Mouse (Mus musculus) lung, embryonic 15.5 days (tissue): ENCODE results near the gene Vcl. TPM values are rescaled to one million over a fixed set of nuclear protein-coding genes. Genes with fewer than 3 reads are reported as not detected.

ENCODE experiments used
- ATAC-seq: fragments of 200-750 bp; cut with Nextera tagmentation; 2 replicates; pipeline ENCODE4 v1.8.0; 2017; ENCODE audit warnings: moderate number of reproducible peaks, borderline replicate concordance; ENCODE audit not compliant: low FRiP score, low TSS enrichment; ENCODE audit errors: extremely low read depth
- H3K27ac ChIP-seq: fragments of 300-500 bp; sonication (generic); 2 replicates; pipeline ENCODE4 v1.5.1; 2015; ENCODE audit warnings: moderate library complexity, mild to moderate bottlenecking, inconsistent platforms
- H3K27me3 ChIP-seq: fragments of 300-500 bp; sonication (generic); 2 replicates; pipeline ENCODE4 v1.6.1; 2015; ENCODE audit warnings: inconsistent platforms
- H3K36me3 ChIP-seq: fragments of 300-500 bp; sonication (generic); 2 replicates; pipeline ENCODE4 v1.6.1; 2015; ENCODE audit warnings: inconsistent platforms
- H3K4me1 ChIP-seq: fragments of 300-500 bp; sonication (generic); 2 replicates; pipeline ENCODE4 v1.6.1; 2015; ENCODE audit warnings: inconsistent platforms
- H3K4me2 ChIP-seq: fragments of 300-500 bp; sonication (generic); 2 replicates; pipeline ENCODE4 v1.6.1; 2015; ENCODE audit warnings: inconsistent platforms, mild to moderate bottlenecking, moderate library complexity
- H3K4me3 ChIP-seq: fragments of 300-500 bp; sonication (generic); 2 replicates; pipeline ENCODE4 v1.5.1; 2015; ENCODE audit warnings: mild to moderate bottlenecking, inconsistent platforms
- H3K9ac ChIP-seq: fragments of 300-500 bp; sonication (generic); 2 replicates; pipeline ENCODE4 v1.6.1; 2015; ENCODE audit warnings: inconsistent platforms
- H3K9me3 ChIP-seq: fragments of 300-500 bp; sonication (generic); 2 replicates; pipeline ENCODE4 v1.6.1; 2016; ENCODE audit warnings: inconsistent platforms
- WGBS: fragments of 180-500 bp; shearing (Covaris S2); methylation state at CpG from one replicate; pipeline ENCODE4 v1.1.7; 2015; 5-methylcytosine and 5-hydroxymethylcytosine counted together
- polyA plus RNA-seq: library from polyadenylated mRNA; unstranded; fragments of >200 nt; fragmentation: Nextera tagmentation; extraction: Ambion mirVana; gene quantifications from 2 replicates; pipeline ENCODE4 v1.2.1, GENCODE M21; 2015

Gene Vcl
- polyA plus RNA-seq, 1 experiment from 2014 or later, result 62.7 TPM

- Histone ChIP-seq H3K27me3 (no peaks in the 10 kb centered on the region), H3K27ac (no peak overlapping the region), H3K9ac (0 out of 2 replicates have a peak overlapping the region, but pooled peaks have one; percentile 63), H3K4me1 (peaks cover 37% of the 10 kb centered on the region), H3K36me3 (no peaks in the 10 kb centered on the region), H3K4me2 (peak overlapping the region; percentile 79), H3K4me3 (peak overlapping the region; percentile 61), H3K9me3 (no peaks in the 10 kb centered on the region)
- WGBS, result 23% methylated on average over 11 of the region's 11 CpGs
- ATAC-seq, result no peak
Observed at GRCm38 (mm10) chr14:21074398-21075320, 145.5 kb downstream of the Vcl start.

GRCm38 (mm10) chr14:21075751-21076500 lies 146.7 kb downstream of the Vcl start:
- Histone ChIP-seq H3K36me3 (no peaks in the 10 kb centered on the region), H3K9me3 (no peaks in the 10 kb centered on the region), H3K27me3 (no peaks in the 10 kb centered on the region), H3K9ac (peak overlapping the region; percentile 63), H3K4me1 (peaks cover 38% of the 10 kb centered on the region), H3K4me3 (peak overlapping the region; percentile 61), H3K4me2 (peak overlapping the region; percentile 79), H3K27ac (peak overlapping the region; percentile 92)
- WGBS, result under 1% methylated on average over 57 of the region's 59 CpGs
- peak; percentile 99 for ATAC-seq

GRCm38 (mm10) chr14:21076501-21077194 lies 147.4 kb downstream of the Vcl start:
- H3K27me3 ChIP-seq, result no peaks in the 10 kb centered on the region
- peak overlapping the region; percentile 63 for H3K9ac ChIP-seq
- H3K9me3 ChIP-seq, result no peaks in the 10 kb centered on the region
- WGBS, result 28% methylated on average over 7 of the region's 7 CpGs
- H3K36me3 ChIP-seq, result no peaks in the 10 kb centered on the region
- peak overlapping the region; percentile 79 for H3K4me2 ChIP-seq
- H3K4me3 ChIP-seq, result peak overlapping the region; percentile 61
- no peak overlapping the region for H3K27ac ChIP-seq
- peak; percentile 13 for ATAC-seq
- H3K4me1 ChIP-seq, result peaks cover 40% of the 10 kb centered on the region

- Histone ChIP-seq H3K4me3 (no peak overlapping the region), H3K9ac (no peak overlapping the region), H3K36me3 (no peaks in the 10 kb centered on the region), H3K4me2 (no peak overlapping the region), H3K4me1 (peaks cover 43% of the 10 kb centered on the region), H3K27ac (no peak overlapping the region), H3K9me3 (no peaks in the 10 kb centered on the region), H3K27me3 (no peaks in the 10 kb centered on the region)
- ATAC-seq, result no peak
- 67% methylated on average over 4 of the region's 4 CpGs for WGBS
Observed at GRCm38 (mm10) chr14:21077939-21078338, 148.7 kb downstream of the Vcl start.

GRCm38 (mm10) chr14:21078511-21078910 lies 149.3 kb downstream of the Vcl start:
- no peak for ATAC-seq
- Histone ChIP-seq H3K4me1 (peaks cover 43% of the 10 kb centered on the region), H3K9me3 (no peaks in the 10 kb centered on the region), H3K4me2 (no peak overlapping the region), H3K36me3 (no peaks in the 10 kb centered on the region), H3K27ac (no peak overlapping the region), H3K9ac (no peak overlapping the region), H3K4me3 (no peak overlapping the region), H3K27me3 (no peaks in the 10 kb centered on the region)

GRCm38 (mm10) chr14:21082823-21083222 lies 153.6 kb downstream of the Vcl start:
- no peak for ATAC-seq
- no peak overlapping the region for H3K9ac ChIP-seq
- H3K4me3 ChIP-seq, result no peak overlapping the region
- no peak overlapping the region for H3K4me2 ChIP-seq
- H3K9me3 ChIP-seq, result no peaks in the 10 kb centered on the region
- no peaks in the 10 kb centered on the region for H3K27me3 ChIP-seq
- WGBS, result 59% methylated on average over 1 of the region's 1 CpGs
- H3K36me3 ChIP-seq, result no peaks in the 10 kb centered on the region
- no peak overlapping the region for H3K27ac ChIP-seq
- H3K4me1 ChIP-seq, result peaks cover 37% of the 10 kb centered on the region

Other genes with a start within 250 kb of the Vcl start
- gene Fut11, start 234.4 kb upstream of the Vcl start, polyA plus RNA-seq, result 33.6 and 34.0 TPM in 2 replicates
- gene Chchd1, start 226.4 kb upstream of the Vcl start, polyA plus RNA-seq, result 189 and 191 TPM in 2 replicates
- gene Zswim8, start 221.8 kb upstream of the Vcl start, polyA plus RNA-seq, result 29.4 and 30.7 TPM in 2 replicates
- 26.0 and 26.9 TPM in 2 replicates for gene Ndst2, start 194.8 kb upstream of the Vcl start, polyA plus RNA-seq
- 40.8 and 41.2 TPM in 2 replicates for gene Camk2g, start 135.3 kb upstream of the Vcl start, polyA plus RNA-seq
- gene Plau, start 92.7 kb upstream of the Vcl start, polyA plus RNA-seq, result 0.86 and 1.2 TPM in 2 replicates
- 68.8 and 77.8 TPM in 2 replicates for gene Ap3m1, start 123.1 kb downstream of the Vcl start, polyA plus RNA-seq
- gene Adk, start 123.2 kb downstream of the Vcl start, polyA plus RNA-seq, result 197 and 203 TPM in 2 replicates